Mouse (Mus musculus): Measurements from ENCODE around the gene Akap6. TPM values are rescaled to one million over a fixed set of nuclear protein-coding genes. Genes with fewer than 3 reads are reported as not detected.

The Akap6 gene
- polyA plus RNA-seq, 1 experiment from 2014 or later = 7.9 TPM

DNA sequence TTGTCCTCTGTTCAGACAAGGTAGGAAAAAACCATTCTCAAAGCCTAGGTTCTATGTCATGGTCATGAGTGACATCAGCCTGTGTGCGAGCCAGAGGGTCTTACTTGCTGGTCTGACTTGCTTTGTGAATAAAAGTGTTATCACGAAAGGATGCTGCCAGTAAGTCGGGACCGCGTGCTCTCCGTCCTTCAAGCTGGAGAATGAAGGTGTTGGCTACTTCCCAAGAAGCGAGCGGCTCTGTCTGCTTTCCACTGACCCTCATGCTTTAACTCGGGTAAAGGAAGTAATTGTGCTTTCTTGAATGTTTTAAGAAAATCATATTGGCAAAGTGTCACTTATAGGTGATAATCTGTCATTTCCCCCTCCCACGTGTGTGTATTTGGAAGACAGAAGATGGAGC lies 198.9 kb downstream of the Akap6 start:
- DNase-seq (ENCODE audit: low spot score) = no peak
- Histone ChIP-seq H3K4me1 (ENCODE audit: control insufficient read depth, insufficient read depth, low read length) (no peaks in the 10 kb centered on the region; the same call in 1 of the 2 replicates), H3K27ac (replicated peaks; ENCODE audit: low read depth, low read length) (no peak overlapping the region), H3K9me3 (ENCODE audit: control insufficient read depth, low read length) (no peaks in the 10 kb centered on the region), H3K27me3 (replicated peaks; ENCODE audit: control insufficient read depth, insufficient read depth, low read length) (no peaks in the 10 kb centered on the region), H3K9ac (ENCODE audit: low read depth, low read length) (no peak overlapping the region), H3K4me3 (ENCODE audit: low read depth, low read length) (no peak overlapping the region), H3K4me2 (ENCODE audit: low read depth, low read length) (no peak overlapping the region), H3K36me3 (ENCODE audit: control insufficient read depth, insufficient read depth, low read length) (no peaks in the 10 kb centered on the region)
- ATAC-seq (ENCODE audit: low read depth) = no peak
- whole genome bisulfite sequencing = 77% methylated on average over 10 of the region's 10 CpGs

DNA sequence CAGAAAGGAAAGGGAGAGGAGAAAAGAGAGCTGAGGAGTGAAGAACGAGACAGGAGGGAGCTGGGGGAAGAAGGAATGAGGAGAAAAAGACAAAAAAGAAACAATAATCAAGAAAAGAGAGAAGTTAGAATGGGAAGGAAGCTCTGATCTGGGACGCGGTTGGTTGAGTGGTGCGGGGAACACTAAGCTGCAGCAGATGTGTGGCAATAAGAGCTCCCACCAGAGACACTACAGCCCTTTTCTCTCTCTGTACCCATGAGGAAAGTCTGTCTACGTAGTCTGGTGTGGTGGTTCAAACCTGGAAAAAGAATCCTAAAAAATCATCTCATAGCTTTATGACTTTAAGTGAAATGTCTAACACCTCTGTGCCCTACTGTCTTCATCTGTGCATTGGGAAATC lies 204.9 kb downstream of the Akap6 start:
- H3K27me3 ChIP-seq (replicated peaks; ENCODE audit: control insufficient read depth, insufficient read depth, low read length) = no peaks in the 10 kb centered on the region
- 68% methylated on average over 5 of the region's 5 CpGs for WGBS
- no peaks in the 10 kb centered on the region for H3K4me1 ChIP-seq (ENCODE audit: control insufficient read depth, insufficient read depth, low read length)

DNA sequence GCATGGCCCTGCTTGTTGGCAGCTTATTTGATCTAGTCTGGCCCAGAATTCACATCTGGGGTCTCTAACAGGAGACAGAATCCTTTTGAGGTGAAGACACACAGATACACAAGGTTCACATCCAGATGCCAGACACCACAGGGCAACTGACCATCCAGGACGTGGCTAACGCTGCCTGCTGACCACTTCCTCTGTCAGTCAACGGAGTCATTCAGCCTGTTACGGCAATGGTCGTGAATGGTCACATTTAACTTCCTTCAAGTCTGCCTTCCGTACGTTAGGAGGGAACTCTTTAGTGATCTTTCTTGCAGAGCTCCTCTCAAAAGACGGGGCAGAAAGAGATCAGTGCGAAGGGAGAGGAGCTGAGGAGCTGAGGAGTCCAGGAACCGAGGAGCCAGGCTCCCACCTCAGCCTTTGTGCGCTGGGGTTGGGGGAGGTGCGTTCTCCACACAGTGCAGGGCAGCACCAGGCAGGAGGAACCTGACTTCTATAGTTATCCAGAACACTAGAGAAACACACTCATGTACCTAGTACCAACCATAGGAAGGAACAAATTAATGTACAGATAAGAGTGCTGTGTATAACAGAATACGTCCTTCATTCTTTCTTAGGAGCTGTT lies 209.4 kb downstream of the Akap6 start:
- no peaks in the 10 kb centered on the region for H3K36me3 ChIP-seq (ENCODE audit: control insufficient read depth, insufficient read depth, low read length)
- ATAC-seq (ENCODE audit: low read depth) (no peak), DNase-seq (ENCODE audit: low spot score) (no peak)
- H3K4me2 ChIP-seq (ENCODE audit: low read depth, low read length) = no peak overlapping the region
- no peak overlapping the region for H3K27ac ChIP-seq (replicated peaks; ENCODE audit: low read depth, low read length)
- H3K4me1 ChIP-seq (ENCODE audit: control insufficient read depth, insufficient read depth, low read length) = no peaks in the 10 kb centered on the region
- no peaks in the 10 kb centered on the region for H3K9me3 ChIP-seq (ENCODE audit: control insufficient read depth, low read length)
- no peak overlapping the region for H3K9ac ChIP-seq (ENCODE audit: low read depth, low read length)
- H3K4me3 ChIP-seq (ENCODE audit: low read depth, low read length) = no peak overlapping the region
- 59% methylated on average over 13 of the region's 13 CpGs for WGBS
- no peaks in the 10 kb centered on the region for H3K27me3 ChIP-seq (replicated peaks; ENCODE audit: control insufficient read depth, insufficient read depth, low read length)

More for the DNA sequence above, 204.9 kb downstream of the Akap6 start:
- DNase-seq (ENCODE audit: low spot score) = no peak
- H3K27ac ChIP-seq (replicated peaks; ENCODE audit: low read depth, low read length) = no peak overlapping the region
- ATAC-seq (ENCODE audit: low read depth) = no peak
- no peak overlapping the region for H3K9ac ChIP-seq (ENCODE audit: low read depth, low read length)
- no peaks in the 10 kb centered on the region for H3K36me3 ChIP-seq (ENCODE audit: control insufficient read depth, insufficient read depth, low read length)
- no peak overlapping the region for H3K4me3 ChIP-seq (ENCODE audit: low read depth, low read length)
- no peaks in the 10 kb centered on the region for H3K9me3 ChIP-seq (ENCODE audit: control insufficient read depth, low read length)
- no peak overlapping the region for H3K4me2 ChIP-seq (ENCODE audit: low read depth, low read length)

DNA sequence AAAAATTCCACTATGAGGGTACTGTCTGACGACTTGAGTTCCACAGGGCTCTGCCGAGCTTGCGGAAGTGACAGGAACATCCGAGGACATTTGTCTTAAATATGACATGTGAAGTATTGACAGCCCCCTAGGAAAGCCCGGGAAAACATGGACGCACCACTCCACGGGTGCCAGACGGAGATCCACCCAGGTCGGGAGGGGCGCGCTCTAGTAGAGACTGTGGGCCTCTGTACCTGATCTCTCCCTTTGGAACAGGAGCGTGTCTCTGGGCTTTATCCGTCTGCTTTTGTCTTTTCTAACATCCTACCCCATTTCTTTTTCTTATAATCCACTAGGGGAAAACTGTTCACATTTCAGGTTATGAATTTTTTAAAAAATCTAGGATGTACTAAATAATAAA lies 211.2 kb downstream of the Akap6 start:
- ATAC-seq (ENCODE audit: low read depth) (no peak), DNase-seq (ENCODE audit: low spot score) (no peak)
- Histone ChIP-seq H3K4me3 (ENCODE audit: low read depth, low read length) (no peak overlapping the region), H3K4me2 (ENCODE audit: low read depth, low read length) (no peak overlapping the region), H3K27ac (replicated peaks; ENCODE audit: low read depth, low read length) (no peak overlapping the region), H3K9ac (ENCODE audit: low read depth, low read length) (no peak overlapping the region), H3K27me3 (replicated peaks; ENCODE audit: control insufficient read depth, insufficient read depth, low read length) (no peaks in the 10 kb centered on the region), H3K9me3 (ENCODE audit: control insufficient read depth, low read length) (no peaks in the 10 kb centered on the region), H3K4me1 (ENCODE audit: control insufficient read depth, insufficient read depth, low read length) (no peaks in the 10 kb centered on the region), H3K36me3 (ENCODE audit: control insufficient read depth, insufficient read depth, low read length) (no peaks in the 10 kb centered on the region)
- WGBS = 81% methylated on average over 13 of the region's 13 CpGs

DNA sequence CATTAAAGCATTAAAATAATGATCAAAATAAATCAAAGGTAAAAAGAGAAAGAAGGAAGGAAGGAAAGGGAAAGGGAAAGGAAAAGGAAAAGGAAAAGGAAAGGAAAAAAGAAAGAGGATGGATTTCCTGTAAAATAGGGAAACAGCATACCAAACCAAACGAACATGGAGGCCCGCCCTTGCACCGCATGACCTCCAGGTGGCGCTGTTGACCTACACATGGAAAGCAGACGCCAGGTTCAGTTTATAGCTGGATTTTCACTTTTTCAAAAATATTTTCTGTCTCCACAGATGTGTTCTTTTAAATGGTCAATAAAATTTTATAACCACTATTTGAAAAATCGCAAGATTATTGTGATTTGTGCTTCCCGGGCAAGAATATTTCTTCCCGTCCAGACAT lies 211.6 kb downstream of the Akap6 start:
- Histone ChIP-seq H3K27me3 (replicated peaks; ENCODE audit: control insufficient read depth, insufficient read depth, low read length) (no peaks in the 10 kb centered on the region), H3K4me2 (ENCODE audit: low read depth, low read length) (no peak overlapping the region), H3K4me3 (ENCODE audit: low read depth, low read length) (no peak overlapping the region), H3K36me3 (ENCODE audit: control insufficient read depth, insufficient read depth, low read length) (no peaks in the 10 kb centered on the region), H3K9ac (ENCODE audit: low read depth, low read length) (no peak overlapping the region), H3K27ac (replicated peaks; ENCODE audit: low read depth, low read length) (no peak overlapping the region), H3K4me1 (ENCODE audit: control insufficient read depth, insufficient read depth, low read length) (no peaks in the 10 kb centered on the region), H3K9me3 (ENCODE audit: control insufficient read depth, low read length) (no peaks in the 10 kb centered on the region)
- DNase-seq (ENCODE audit: low spot score) = peak; percentile 57
- 16% methylated on average over 8 of the region's 8 CpGs for WGBS
- no peak for ATAC-seq (ENCODE audit: low read depth)

DNA sequence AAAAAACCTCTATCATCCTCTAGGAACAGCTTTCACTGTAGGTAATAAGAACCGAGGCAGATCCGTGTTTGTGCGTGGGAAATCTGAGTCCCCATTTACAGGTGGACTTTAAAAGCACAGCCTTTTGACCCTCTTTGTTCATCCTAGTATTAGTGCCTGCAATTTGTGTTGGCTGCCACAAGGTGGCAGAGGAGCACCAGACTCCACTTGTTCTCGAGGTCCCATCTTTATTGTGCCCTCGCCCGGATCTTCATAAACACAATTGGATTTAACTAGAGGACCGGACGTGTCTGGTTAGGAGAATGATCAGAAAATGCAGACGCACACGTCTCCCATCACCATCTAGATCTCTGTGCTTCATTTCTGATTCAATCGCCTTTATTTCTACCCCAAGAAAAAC lies 219.8 kb downstream of the Akap6 start:
- Histone ChIP-seq H3K4me1 (ENCODE audit: control insufficient read depth, insufficient read depth, low read length) (no peaks in the 10 kb centered on the region), H3K4me2 (ENCODE audit: low read depth, low read length) (no peak overlapping the region), H3K9me3 (ENCODE audit: control insufficient read depth, low read length) (0 out of 2 replicates have a peak, but pooled peaks cover 3% of the 10 kb centered on the region), H3K9ac (ENCODE audit: low read depth, low read length) (no peak overlapping the region), H3K4me3 (ENCODE audit: low read depth, low read length) (no peak overlapping the region), H3K27ac (replicated peaks; ENCODE audit: low read depth, low read length) (no peak overlapping the region), H3K27me3 (replicated peaks; ENCODE audit: control insufficient read depth, insufficient read depth, low read length) (no peaks in the 10 kb centered on the region), H3K36me3 (ENCODE audit: control insufficient read depth, insufficient read depth, low read length) (no peaks in the 10 kb centered on the region)
- 21% methylated on average over 11 of the region's 11 CpGs for WGBS
- ATAC-seq (ENCODE audit: low read depth) = no peak
- peak; percentile 59 for DNase-seq (ENCODE audit: low spot score)

DNA sequence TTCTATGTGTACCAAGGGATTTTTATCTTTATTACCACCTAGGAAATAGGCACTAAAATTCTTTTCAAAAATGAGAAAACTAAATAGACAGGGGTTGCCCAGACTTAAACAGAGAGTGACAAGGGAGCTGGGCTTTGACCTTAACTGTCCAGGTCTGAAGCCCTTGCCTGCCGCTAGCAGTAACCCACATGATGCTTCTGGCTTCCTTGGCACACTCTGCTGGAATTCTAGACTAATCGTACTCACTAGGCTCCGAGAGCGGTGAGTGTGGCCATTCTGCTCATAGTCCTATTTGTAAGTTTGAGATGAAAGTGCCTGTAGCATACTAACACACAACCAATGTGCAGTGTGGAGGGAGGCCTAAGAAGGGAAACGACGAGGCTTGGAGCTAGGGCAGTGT lies 223.3 kb downstream of the Akap6 start:
- 91% methylated on average over 6 of the region's 6 CpGs for WGBS
- ATAC-seq (ENCODE audit: low read depth) (no peak), DNase-seq (ENCODE audit: low spot score) (no peak)
- no peaks in the 10 kb centered on the region for H3K4me1 ChIP-seq (ENCODE audit: control insufficient read depth, insufficient read depth, low read length)
- H3K27me3 ChIP-seq (replicated peaks; ENCODE audit: control insufficient read depth, insufficient read depth, low read length) = no peaks in the 10 kb centered on the region
- no peak overlapping the region for H3K9ac ChIP-seq (ENCODE audit: low read depth, low read length)
- H3K9me3 ChIP-seq (ENCODE audit: control insufficient read depth, low read length) = 0 out of 2 replicates have a peak, but pooled peaks cover 3% of the 10 kb centered on the region
- H3K36me3 ChIP-seq (ENCODE audit: control insufficient read depth, insufficient read depth, low read length) = no peaks in the 10 kb centered on the region
- no peak overlapping the region for H3K4me3 ChIP-seq (ENCODE audit: low read depth, low read length)
- H3K27ac ChIP-seq (replicated peaks; ENCODE audit: low read depth, low read length) = no peak overlapping the region
- no peak overlapping the region for H3K4me2 ChIP-seq (ENCODE audit: low read depth, low read length)

DNA sequence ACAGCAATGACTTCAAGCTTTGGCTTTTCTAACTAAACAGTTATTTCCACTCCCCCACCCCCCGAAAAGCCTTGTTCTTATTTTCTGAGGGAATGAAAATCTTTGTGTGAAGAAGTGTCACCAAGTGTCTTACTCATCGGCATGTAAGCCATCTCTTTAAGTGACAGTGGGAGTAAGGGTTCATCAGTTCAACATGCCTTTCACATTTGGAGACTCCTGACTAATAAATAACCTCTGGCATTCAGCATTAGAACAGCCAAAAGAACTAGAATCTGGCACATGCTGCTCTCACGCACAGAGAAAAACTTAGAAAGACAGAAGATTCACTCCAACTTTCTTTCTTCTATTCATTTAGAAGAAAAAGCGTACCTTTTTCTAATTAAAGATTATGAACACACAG lies 226.3 kb downstream of the Akap6 start:
- no peak overlapping the region for H3K4me2 ChIP-seq (ENCODE audit: low read depth, low read length)
- H3K27ac ChIP-seq (replicated peaks; ENCODE audit: low read depth, low read length) = no peak overlapping the region
- no peaks in the 10 kb centered on the region for H3K4me1 ChIP-seq (ENCODE audit: control insufficient read depth, insufficient read depth, low read length)
- H3K27me3 ChIP-seq (replicated peaks; ENCODE audit: control insufficient read depth, insufficient read depth, low read length) = no peaks in the 10 kb centered on the region
- DNase-seq (ENCODE audit: low spot score) (peak; percentile 35), ATAC-seq (ENCODE audit: low read depth) (no peak)
- no peaks in the 10 kb centered on the region for H3K36me3 ChIP-seq (ENCODE audit: control insufficient read depth, insufficient read depth, low read length)
- no peaks in the 10 kb centered on the region for H3K9me3 ChIP-seq (ENCODE audit: control insufficient read depth, low read length)
- 54% methylated on average over 4 of the region's 4 CpGs for WGBS
- no peak overlapping the region for H3K9ac ChIP-seq (ENCODE audit: low read depth, low read length)
- H3K4me3 ChIP-seq (ENCODE audit: low read depth, low read length) = no peak overlapping the region

DNA sequence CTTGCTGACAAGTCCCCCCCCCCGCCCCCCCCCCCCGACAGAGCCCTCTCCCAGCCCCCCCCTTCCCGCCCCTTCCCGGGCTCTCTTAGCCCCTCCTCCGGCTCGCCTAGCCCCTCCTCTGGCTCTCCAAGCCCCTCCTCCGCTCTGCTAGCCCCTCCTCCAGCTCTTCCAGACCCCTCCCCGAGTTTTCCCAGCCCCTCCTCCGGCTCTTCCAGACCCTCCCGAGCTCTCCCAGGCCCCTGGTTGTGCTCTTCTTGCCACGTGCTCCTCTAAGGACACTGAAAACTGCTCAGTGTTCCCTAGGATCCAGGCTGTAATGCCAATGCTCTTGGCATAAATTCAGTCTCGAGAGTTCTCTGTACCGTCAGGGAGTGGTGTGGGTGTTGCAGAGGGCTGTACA lies 234.6 kb downstream of the Akap6 start:
- no peak overlapping the region for H3K4me2 ChIP-seq (ENCODE audit: low read depth, low read length)
- H3K4me3 ChIP-seq (ENCODE audit: low read depth, low read length) = no peak overlapping the region
- DNase-seq (ENCODE audit: low spot score) (no peak), ATAC-seq (ENCODE audit: low read depth) (no peak)
- no peaks in the 10 kb centered on the region for H3K27me3 ChIP-seq (replicated peaks; ENCODE audit: control insufficient read depth, insufficient read depth, low read length)
- H3K9ac ChIP-seq (ENCODE audit: low read depth, low read length) = no peak overlapping the region
- 70% methylated on average over 6 of the region's 13 CpGs for WGBS
- no peaks in the 10 kb centered on the region for H3K4me1 ChIP-seq (ENCODE audit: control insufficient read depth, insufficient read depth, low read length)
- H3K36me3 ChIP-seq (ENCODE audit: control insufficient read depth, insufficient read depth, low read length) = no peaks in the 10 kb centered on the region
- H3K27ac ChIP-seq (replicated peaks; ENCODE audit: low read depth, low read length) = no peak overlapping the region
- H3K9me3 ChIP-seq (ENCODE audit: control insufficient read depth, low read length) = no peaks in the 10 kb centered on the region

Measured in embryonic facial prominence, embryonic 14.5 days (tissue).